Mouse (Mus musculus): Measurements from ENCODE around the gene Tmub2. TPM values are rescaled to one million over a fixed set of nuclear protein-coding genes. Genes with fewer than 3 reads are reported as not detected.

The Tmub2 gene
- polyA plus RNA-seq, 2 experiments, result 52.6 to 59.9 TPM

DNA sequence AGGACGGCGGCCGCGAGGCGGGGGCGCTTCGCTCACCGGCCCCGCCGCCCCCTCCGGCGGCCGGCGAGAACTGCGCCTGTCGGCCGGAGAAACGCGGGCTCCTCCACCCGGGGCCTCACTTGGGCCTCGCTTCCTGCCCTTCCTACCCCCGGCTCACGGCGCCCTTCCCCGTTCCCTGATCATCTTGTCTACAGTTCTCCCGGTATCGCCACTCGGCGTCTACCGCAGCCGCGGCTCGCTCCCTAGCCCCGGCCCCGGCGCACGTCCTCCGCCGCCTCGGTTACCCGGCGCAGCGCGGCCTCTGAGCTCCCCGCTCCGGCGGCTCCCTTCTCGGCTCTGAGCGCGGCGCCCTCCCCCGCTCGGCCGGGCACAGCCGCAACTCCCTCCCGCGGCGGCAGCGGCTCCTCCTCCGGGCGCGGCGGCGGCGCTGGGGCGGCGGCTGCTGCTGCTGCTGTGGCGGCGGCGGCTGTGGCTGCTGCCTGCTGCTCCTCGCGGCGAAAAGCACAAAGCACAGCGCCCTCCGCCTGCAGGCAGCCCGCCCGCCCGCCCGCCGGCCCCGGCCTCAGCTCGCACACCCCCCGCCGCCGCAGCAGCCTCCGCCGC lies 32.7 kb downstream of the Tmub2 start:
- ATAC-seq (ENCODE audit: low FRiP score, low read depth) (peak; percentile 7; the same call in 1 of the 2 replicates), DNase-seq (ENCODE audit: low spot score) (peak; percentile 44)
- H3K4me3 ChIP-seq (replicated peaks; ENCODE audit: low read length), result peak overlapping the region; percentile 100
- H3K27me3 ChIP-seq (ENCODE audit: control insufficient read depth, insufficient read depth, low read length), result no peaks in the 10 kb centered on the region
- H3K9ac ChIP-seq (ENCODE audit: low read depth, low read length, severe bottlenecking), result peak overlapping the region; percentile 99
- H3K36me3 ChIP-seq (ENCODE audit: control insufficient read depth, insufficient read depth, low read length), result peaks cover 30% of the 10 kb centered on the region
- under 1% methylated on average over 40 of the region's 87 CpGs for WGBS
- H3K4me1 ChIP-seq (ENCODE audit: control insufficient read depth, insufficient read depth, low read length), result peaks cover 9% of the 10 kb centered on the region
- no peaks in the 10 kb centered on the region for H3K9me3 ChIP-seq (ENCODE audit: control insufficient read depth, low read length)
- H3K27ac ChIP-seq (replicated peaks; ENCODE audit: low read depth, low read length), result peak overlapping the region; percentile 98
- no peak for TF ChIP-seq POLR2A (IDR thresholded peaks at IDR 0.05; ENCODE audit: borderline replicate concordance, extremely low read depth, insufficient read depth, insufficient read length)
- H3K4me2 ChIP-seq (replicated peaks; ENCODE audit: low read depth, low read length, severe bottlenecking), result peak overlapping the region; percentile 94

DNA sequence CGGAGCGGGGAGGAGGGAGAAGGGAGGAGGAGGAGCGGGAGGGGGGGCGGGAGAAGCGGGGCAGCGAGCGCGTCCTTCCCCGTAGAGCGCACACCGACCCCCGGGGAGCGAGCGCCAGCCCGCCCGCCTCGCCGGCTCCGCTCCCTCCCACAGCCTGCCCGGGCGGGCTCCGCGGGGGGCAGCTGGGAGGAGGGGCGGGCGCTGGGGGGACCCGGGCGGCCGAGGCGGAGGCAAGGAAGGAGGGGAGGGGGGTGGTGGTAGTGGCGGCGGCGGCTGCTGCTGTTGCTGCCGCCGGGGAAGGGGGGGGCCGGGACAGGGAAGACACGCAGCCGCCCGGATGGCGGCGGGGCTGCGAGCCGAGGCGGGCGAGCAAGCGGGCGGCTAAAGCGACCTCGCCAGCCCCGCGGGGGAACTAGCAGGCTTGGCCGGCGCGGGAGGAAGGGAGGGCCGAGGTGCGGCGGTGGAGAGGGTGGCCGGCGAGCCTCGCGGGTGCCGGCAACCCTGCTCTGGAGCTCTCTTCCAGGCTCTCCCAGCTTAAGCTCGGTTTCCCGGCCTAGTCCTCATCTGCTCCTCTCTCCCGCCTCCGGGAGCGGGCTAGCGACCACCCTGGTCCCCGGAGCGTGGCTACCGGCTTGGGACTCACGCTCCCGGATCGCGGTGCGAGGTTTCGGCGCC lies 33.3 kb downstream of the Tmub2 start:
- no peaks in the 10 kb centered on the region for H3K27me3 ChIP-seq (ENCODE audit: control insufficient read depth, insufficient read depth, low read length)
- peak overlapping the region; percentile 100 for H3K4me3 ChIP-seq (replicated peaks; ENCODE audit: low read length)
- H3K27ac ChIP-seq (replicated peaks; ENCODE audit: low read depth, low read length), result peak overlapping the region; percentile 98
- DNase-seq (ENCODE audit: low spot score) (peak; percentile 80), ATAC-seq (ENCODE audit: low FRiP score, low read depth) (peak; percentile 51)
- 0% methylated on average over 28 of the region's 77 CpGs for WGBS
- H3K4me2 ChIP-seq (replicated peaks; ENCODE audit: low read depth, low read length, severe bottlenecking), result peak overlapping the region; percentile 94
- H3K36me3 ChIP-seq (ENCODE audit: control insufficient read depth, insufficient read depth, low read length), result peaks cover 24% of the 10 kb centered on the region
- peaks cover 9% of the 10 kb centered on the region for H3K4me1 ChIP-seq (ENCODE audit: control insufficient read depth, insufficient read depth, low read length)
- TF ChIP-seq POLR2A (IDR thresholded peaks at IDR 0.05; ENCODE audit: borderline replicate concordance, extremely low read depth, insufficient read depth, insufficient read length), result 0 out of 2 replicates have a peak, but pooled peaks have one; percentile 32
- peak overlapping the region; percentile 99 for H3K9ac ChIP-seq (ENCODE audit: low read depth, low read length, severe bottlenecking)
- H3K9me3 ChIP-seq (ENCODE audit: control insufficient read depth, low read length), result no peaks in the 10 kb centered on the region

DNA sequence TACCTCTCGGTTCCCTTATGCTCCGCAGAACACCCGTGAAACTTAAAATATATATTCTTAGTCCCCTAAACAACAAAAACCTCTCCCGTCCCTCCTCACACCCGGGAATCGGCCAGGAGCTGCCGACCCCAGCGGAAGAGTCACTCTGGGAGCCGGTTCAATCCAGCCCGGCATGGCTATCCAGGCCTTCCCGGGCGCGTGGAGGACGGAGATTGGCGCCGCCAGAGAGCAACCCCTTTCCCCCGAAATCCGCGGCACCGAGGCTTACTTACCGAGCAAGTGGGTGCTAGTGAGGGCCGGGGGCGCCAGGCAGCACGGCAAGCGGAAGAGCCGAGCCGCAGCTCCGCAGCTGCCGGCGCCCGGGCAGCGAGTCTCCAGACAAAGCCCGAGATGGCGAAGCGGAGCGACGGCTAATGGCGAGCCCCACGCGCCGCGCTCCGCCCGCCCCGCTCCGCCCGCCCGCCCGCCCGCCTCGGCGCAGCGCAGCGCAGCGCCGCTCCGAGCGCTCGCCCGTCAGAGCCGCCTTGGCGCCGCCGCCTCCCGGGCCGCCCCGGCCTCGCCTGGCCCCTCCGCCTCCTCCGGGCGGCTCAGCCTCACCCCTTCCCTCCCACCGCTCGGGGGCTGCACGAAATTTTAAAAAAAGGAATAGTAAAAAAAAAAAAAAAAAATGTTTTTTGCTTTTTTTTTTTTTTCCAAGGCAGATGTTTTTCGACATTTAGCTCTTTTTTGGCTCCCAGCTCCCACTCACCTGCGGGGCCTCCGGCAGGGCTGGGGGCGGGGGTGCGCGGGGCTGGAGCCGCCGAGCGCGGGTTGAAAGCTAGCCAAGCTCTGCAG lies 34.1 kb downstream of the Tmub2 start:
- no peak for ATAC-seq (ENCODE audit: low FRiP score, low read depth)
- peak overlapping the region; percentile 99 for H3K9ac ChIP-seq (ENCODE audit: low read depth, low read length, severe bottlenecking)

GRCm38 (mm10) chr11:102319410-102319792 lies 34.7 kb downstream of the Tmub2 start, which contains the start of gene Ubtf:
Gene Ubtf, minus strand, starts transcription at chr11:102319742.
- WGBS, result under 1% methylated on average over 25 of the region's 25 CpGs
- Histone ChIP-seq H3K27me3 (ENCODE audit: control insufficient read depth, insufficient read depth, low read length) (no peaks in the 10 kb centered on the region), H3K9me3 (ENCODE audit: control insufficient read depth, low read length) (no peaks in the 10 kb centered on the region), H3K27ac (replicated peaks; ENCODE audit: low read depth, low read length) (peak within 1 kb of the TSS; percentile 98), H3K36me3 (ENCODE audit: control insufficient read depth, insufficient read depth, low read length) (peaks cover 11% of the 10 kb centered on the region), H3K4me1 (ENCODE audit: control insufficient read depth, insufficient read depth, low read length) (peaks cover 9% of the 10 kb centered on the region), H3K9ac (ENCODE audit: low read depth, low read length, severe bottlenecking) (peak within 1 kb of the TSS; percentile 99), H3K4me2 (replicated peaks; ENCODE audit: low read depth, low read length, severe bottlenecking) (peak within 1 kb of the TSS; percentile 94), H3K4me3 (replicated peaks; ENCODE audit: low read length) (peak within 1 kb of the TSS; percentile 100)
- TF ChIP-seq POLR2A (IDR thresholded peaks at IDR 0.05; ENCODE audit: borderline replicate concordance, extremely low read depth, insufficient read depth, insufficient read length), result no peak
- ATAC-seq (ENCODE audit: low FRiP score, low read depth) (peak; percentile 14), DNase-seq (ENCODE audit: low spot score) (peak; percentile 80)

More for the DNA sequence above, 34.1 kb downstream of the Tmub2 start:
- no peaks in the 10 kb centered on the region for H3K9me3 ChIP-seq (ENCODE audit: control insufficient read depth, low read length)
- peak overlapping the region; percentile 94 for H3K4me2 ChIP-seq (replicated peaks; ENCODE audit: low read depth, low read length, severe bottlenecking)
- H3K4me3 ChIP-seq (replicated peaks; ENCODE audit: low read length), result peak overlapping the region; percentile 100
- no peaks in the 10 kb centered on the region for H3K27me3 ChIP-seq (ENCODE audit: control insufficient read depth, insufficient read depth, low read length)
- peaks cover 17% of the 10 kb centered on the region for H3K36me3 ChIP-seq (ENCODE audit: control insufficient read depth, insufficient read depth, low read length)
- peaks cover 9% of the 10 kb centered on the region for H3K4me1 ChIP-seq (ENCODE audit: control insufficient read depth, insufficient read depth, low read length)
- no peak for DNase-seq (ENCODE audit: low spot score)
- TF ChIP-seq POLR2A (IDR thresholded peaks at IDR 0.05; ENCODE audit: borderline replicate concordance, extremely low read depth, insufficient read depth, insufficient read length), result peak; percentile 24; the same call in 1 of the 2 replicates
- under 1% methylated on average over 47 of the region's 84 CpGs for WGBS
- H3K27ac ChIP-seq (replicated peaks; ENCODE audit: low read depth, low read length), result peak overlapping the region; percentile 98

Data from limb, embryonic 14.5 days (tissue).